Mouse (Mus musculus): ENCODE measurements around the gene Lrrc39.
"Not testable (repeated sequence)": the region's sequence is repeated elsewhere in the genome, so short reads cannot be mapped to it uniquely, and the experiment has no call there.

The Lrrc39 gene

DNA sequence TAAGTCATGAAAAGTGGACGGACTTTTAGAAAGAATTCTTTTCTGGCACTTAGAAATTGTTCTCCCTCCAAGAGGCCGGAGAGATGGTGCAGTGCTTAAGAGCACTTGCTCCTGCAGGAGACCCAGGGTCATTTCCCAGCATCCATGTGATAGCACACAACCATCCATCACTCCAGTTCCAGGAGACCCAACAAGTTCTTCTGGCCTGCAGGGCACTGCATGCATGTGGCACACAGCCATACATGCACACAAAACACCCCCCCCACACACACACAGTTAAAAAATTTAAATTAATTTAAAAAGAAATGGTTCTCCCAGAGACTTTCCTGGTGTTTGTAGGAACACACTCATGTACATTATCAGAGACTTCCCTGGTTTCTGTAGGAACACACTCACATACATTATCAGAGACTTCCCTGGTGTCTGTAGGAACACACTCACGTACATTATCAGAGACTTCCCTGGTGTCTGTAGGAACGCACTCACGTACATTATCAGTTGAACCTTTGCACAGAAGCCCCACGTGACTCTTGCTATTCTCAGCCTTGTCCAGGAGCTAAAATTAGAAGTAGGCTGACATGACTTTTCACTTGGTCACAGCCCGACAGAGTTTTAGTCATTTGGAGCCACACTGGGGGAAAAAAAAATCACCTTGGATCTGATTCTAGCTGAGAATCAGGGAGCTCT is at the start of gene Lrrc39:
TSS of gene Lrrc39 (plus strand) at position 566 of the 687 bp plus-strand sequence.
- no peak for DNase-seq (ENCODE audit: low spot score in 2 of 2)

DNA sequence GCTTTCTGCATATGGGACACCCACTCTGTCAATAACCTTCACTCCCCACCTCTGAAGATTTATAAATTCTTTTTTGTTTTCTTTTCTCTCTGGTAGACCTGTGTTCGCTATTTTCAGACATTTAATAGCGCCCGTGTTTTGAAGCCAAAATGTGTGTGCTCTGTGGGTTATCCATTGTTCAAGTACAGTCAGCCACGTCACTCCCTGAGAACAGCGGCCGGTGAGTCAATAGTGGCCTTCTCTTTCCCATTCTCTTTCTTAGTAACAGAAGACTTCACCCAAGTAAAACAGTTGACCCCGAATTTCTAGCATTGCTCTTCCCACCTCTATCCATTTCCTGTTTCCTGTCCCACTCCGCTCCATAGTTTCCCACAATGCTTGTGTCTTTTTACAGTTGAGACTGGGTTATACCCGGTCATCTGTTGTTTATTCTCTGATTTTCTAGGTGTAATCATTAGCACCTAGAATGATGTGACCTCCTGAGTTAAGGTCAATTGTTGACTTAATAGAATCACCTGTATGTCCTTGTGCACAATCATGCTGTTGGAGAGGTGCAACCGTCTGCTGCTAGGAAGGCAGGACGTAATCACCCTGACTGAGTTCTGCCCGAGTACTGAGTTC is 42.5 kb upstream of the Lrrc39 start:
- DNase-seq (ENCODE audit: low spot score in 2 of 2): no peak

DNA sequence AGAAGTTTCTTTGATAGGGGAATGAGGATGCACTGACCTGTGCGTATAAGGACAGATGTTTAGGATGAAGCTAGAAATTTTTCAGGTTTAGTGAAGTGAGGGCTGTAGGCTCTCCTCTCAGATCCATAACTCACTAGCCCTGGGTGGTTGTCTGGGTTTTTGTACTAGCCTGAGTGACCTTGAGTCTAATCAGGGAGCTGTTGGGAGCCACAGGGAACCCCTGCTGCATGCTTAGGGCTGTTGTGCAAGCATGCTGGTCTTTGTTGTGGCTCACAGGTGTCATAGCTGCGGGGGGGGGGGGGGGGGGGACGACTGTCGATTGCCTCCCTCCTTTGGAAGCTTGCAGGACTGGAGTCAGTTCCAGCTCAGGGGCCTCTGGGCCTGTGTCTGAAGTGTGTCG is 33.0 kb upstream of the Lrrc39 start:
- peak in 1 of 2 experiments; percentile 25 for DNase-seq (ENCODE audit: low spot score in 2 of 2)

DNA sequence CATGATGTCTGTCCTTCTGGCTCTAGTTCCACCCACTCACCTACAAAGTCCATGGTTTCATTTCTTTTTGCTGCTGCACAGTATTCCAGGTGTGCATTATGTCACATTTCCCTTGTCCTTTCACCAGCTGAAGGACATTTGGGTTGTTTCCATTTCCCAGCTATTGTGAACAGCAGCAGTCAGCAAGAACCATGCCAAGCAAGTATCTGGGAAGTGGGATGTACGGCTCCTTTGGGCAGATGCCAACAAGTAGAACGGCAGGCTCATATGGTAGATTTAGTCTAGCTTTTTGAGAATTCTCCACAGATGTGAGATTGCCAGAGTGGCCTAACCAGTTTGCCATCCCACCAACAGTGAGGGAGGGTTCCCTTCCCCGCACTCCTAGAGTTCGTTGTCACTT is 31.9 kb upstream of the Lrrc39 start:
- DNase-seq (ENCODE audit: low spot score in 2 of 2): peak in 1 of 2 experiments; percentile 30

DNA sequence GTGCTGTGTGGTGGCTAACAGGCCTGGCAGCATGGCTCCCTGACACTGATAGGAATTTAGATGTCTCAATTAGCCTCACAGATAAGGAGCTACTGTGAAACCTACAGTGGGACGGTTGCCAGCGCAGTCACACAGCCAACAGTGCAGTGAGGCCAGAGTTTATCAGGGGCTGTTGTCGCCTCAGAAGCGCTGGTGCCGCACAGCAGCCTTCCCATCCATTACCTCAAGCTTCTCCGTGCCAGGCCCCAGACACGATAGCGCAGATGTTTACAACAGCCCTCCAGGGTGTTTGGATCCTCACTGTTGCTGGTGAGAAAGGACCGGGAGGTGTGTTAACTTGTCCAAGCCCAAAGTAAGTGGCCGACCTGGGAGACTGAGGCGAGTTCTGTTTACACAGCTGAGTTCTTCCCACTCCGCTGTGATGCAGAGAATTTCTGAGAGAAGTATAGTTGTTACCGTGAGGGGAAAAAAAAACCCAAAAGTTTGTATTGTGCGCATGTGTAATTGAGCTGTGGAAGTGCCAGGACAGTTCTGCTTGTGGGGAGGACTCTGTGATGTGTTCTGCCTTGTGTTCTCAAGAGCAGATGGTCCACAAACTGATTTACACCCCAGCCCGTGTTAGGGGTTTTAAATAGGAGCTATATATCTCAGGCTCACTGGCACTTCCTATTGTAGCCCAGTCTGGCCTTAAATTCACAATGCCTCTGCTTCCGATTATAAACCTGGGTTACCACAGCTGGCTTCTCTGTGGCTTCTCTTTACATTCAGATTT is 26.2 kb upstream of the Lrrc39 start:
- no peak for DNase-seq (ENCODE audit: low spot score in 2 of 2)

DNA sequence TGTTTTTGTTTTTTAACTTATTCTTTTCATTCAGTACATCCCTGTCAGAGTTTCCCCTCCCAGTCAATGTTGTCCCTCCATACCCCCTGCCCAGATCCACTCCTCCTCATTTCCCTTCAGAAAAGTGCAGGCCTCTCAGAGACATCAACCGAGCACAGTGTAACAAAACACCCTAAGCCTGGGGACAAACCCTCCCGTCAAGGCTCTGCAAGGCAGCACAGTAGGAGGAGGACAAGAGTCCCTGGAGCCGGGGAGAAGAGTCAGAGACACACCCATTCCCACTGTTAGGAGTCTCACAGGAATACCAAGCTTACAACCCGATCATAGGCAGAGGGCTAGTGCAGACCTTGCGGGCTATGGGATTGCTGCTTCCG is 25.6 kb upstream of the Lrrc39 start:
- no peak for DNase-seq (ENCODE audit: low spot score in 2 of 2)

DNA sequence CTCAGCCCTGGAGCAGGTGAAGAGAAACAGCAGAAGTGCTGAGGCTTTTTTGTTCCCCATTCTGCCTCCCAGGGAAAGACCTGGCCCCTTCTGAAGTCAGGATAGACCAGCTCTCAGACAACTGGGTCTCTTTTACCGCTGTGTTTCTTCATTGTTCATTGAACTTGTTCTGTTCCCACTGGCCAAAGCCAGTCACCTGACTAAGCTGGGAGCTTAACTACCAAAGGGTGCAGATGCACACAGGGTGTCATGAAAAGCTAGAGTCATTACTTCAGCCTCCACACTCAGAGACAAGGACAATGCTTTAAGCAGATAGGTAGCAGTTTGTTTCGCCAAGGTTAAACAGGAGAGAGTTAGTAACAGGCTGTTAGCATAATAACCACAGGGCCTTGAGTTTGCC is 20.7 kb upstream of the Lrrc39 start:
- DNase-seq (ENCODE audit: low spot score in 2 of 2): no peak

DNA sequence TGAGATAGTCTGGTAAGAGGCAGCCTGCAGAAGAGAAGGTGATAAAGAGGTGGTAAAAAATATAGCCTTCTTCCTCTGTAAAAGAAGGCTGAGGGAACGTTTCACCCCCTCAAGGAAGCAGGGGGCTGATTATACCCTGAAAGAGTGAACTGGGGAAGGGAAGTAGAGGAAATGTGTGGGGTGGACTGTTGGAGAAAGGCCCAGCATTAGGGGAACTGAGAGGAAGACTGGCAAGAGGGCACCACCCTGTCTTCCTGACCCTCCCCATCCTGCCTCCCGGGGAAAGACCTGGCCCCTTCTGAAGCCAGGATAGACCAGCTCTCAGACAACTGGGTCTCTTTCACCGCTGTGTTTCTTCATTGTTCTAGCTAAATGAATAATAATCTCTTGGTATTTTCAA is 20.2 kb upstream of the Lrrc39 start:
- no peak for DNase-seq (ENCODE audit: low spot score in 2 of 2)

DNA sequence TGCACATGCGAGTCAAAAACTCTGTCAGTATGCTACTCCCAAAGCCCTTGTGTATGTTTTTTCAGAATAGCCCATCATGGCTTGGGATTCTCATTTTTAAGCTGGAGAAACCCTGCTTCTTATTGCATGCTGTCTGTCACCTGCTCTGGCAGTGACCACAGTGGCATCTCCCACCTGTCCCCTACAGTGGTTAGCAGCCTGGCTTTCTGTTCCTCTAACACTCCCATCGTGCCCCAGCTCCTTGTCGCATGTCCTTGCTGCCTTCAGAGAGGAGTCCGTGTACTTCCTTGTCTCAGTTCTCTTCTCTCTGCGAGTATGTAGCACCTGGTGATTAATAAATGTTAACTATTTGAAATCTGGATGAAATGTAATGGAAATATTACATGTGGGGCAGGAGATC is 15.3 kb upstream of the Lrrc39 start:
- no peak for DNase-seq (ENCODE audit: low spot score in 2 of 2)

DNA sequence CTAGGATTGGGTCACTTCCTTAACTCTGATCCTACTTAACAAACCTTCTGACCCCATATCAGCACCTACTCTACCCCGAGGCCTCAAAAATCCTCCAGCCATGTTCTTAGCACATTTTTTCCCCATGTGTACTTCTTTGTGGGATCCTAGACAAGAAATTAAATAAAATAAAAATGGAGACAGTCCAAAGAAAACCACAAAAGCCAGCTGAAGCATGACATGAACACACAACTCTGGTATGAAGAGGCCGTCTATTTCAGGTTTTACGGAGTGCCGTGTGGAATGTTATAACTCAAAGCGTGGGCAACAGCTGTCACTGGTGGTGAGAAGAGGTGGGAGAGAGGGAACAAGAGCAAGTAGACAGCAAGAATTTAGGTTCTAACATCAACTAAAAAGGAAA is 11.4 kb upstream of the Lrrc39 start:
- DNase-seq (ENCODE audit: low spot score in 2 of 2): no peak

DNA sequence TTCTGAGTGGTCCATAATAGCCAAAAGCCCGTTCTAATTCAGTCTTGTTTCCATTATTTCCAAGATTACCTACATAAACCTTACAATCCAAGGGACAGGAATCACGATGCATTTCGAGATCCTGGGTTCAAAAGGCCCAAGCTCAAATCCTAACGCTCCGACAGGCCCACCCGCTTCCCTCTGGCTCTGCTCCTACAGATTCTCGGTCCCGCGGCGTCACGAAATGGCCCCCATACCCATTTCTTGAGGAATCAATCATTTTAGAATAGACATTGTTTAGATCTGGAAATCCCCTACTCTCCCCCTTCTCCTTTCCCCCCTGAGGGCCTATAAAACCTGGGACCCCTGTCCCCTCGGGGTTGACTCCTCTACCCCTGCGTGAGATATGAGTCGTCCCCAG is 1.5 kb upstream of the Lrrc39 start:
- not testable (repeated sequence) for DNase-seq (ENCODE audit: low spot score in 2 of 2)

DNA sequence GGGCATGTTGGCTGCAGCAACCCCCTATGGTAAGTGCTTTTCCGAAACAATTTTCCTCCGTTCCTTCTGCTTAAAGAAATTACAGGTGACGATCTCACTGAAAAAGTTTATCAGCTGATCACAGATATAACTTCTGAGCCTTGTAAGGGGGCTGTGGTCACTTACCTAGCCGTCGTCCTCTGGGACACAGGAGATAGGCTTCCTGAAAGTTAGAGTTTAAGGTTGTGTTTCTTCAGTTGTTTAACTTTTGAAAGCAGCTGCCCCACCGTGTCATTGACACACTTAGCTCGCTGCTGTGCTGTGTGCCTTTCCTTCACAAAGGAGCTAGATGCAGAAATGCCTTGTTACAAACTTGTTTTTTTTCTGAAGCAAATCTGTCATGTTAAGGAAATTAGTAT is 321 bp downstream of the Lrrc39 start:
- no peak for DNase-seq (ENCODE audit: low spot score in 2 of 2)

DNA sequence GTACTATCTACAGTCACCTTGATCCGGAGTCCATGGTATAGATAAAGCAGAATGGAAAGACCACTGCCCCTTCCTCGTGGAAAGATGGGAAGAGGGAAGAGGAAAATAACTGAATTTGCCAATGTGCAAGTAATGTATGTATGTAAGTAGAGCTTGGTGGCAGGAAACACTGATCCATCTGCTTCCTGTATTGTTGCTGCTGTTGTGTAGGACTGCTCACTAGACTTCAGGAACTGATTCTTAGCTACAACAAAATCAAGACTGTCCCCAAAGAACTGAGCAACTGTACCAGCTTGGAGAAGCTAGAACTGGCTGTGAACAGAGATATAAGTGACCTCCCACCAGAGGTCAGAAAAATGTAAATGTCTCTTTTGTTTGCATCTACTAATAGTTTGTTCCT is 7.9 kb downstream of the Lrrc39 start:
- DNase-seq (ENCODE audit: low spot score in 2 of 2): no peak

DNA sequence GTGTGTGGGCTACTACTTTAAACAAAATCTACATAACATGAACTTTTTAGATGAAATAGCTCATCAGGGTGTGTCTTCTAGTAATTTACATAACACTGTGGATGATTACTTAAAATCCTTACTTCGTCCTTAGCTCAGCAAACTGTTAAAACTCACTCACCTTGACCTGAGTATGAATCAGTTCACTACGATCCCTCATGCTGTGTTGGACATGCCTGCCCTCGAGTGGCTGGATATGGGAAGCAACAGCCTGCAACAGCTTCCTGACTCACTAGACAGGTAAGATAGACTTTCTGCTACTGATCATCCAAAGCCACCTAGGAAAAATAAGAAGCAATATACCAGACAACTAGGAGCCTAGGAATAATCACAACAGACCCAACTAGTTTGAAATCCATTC is 14.5 kb downstream of the Lrrc39 start:
- no peak for DNase-seq (ENCODE audit: low spot score in 2 of 2)

DNA sequence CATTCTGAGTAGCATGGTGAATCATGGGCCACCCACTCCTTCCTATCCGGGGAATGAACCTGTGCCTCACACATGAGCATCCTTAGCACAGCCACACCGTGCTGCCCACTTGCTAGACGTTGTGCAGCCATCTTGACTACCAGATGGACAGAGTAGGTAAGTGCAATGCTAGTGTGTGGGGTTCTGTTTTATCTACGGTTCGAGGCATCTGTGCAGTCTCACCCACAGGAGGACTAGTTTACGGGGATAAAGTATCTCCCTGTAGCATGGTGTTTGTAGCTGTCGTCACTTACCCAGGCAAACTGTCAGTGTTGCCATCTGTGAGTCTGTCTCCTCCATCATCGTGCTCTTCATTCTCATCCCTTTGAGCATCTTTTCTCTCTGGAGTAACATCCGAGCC is 19.4 kb downstream of the Lrrc39 start:
- DNase-seq (ENCODE audit: low spot score in 2 of 2): no peak

DNA sequence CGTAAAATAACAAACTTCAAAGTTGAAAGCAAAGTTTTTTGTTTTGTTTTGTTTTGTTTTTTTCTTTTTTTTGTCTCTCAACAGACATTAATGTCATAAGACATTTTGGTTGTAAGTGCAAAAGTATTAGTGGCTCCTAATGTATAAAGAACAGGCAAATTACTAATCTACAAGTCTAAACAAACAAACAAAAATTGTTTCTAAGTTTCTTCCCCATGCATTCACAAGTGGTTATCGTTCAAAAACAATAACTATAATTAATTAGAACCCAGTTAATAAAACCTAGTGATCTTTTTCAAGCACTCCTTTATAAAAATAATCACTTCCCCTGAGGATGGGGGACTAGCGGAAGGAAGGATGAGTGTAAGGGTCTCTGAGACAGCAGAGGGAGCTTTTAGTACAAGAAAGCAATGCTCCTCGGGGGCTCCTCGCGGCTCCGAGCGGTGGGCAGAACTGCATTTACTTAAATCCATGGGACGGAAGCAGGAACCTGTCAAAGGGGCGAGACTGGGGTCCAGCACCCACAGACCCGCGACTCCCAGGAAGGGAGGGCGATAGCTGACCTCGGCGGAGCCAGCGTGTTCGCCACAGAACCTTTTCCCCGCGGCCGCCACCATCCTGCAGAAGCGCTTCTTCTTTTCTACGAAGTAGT is 31.4 kb downstream of the Lrrc39 start:
- peak in 1 of 2 experiments; percentile 62 for DNase-seq (ENCODE audit: low spot score in 2 of 2)

DNA sequence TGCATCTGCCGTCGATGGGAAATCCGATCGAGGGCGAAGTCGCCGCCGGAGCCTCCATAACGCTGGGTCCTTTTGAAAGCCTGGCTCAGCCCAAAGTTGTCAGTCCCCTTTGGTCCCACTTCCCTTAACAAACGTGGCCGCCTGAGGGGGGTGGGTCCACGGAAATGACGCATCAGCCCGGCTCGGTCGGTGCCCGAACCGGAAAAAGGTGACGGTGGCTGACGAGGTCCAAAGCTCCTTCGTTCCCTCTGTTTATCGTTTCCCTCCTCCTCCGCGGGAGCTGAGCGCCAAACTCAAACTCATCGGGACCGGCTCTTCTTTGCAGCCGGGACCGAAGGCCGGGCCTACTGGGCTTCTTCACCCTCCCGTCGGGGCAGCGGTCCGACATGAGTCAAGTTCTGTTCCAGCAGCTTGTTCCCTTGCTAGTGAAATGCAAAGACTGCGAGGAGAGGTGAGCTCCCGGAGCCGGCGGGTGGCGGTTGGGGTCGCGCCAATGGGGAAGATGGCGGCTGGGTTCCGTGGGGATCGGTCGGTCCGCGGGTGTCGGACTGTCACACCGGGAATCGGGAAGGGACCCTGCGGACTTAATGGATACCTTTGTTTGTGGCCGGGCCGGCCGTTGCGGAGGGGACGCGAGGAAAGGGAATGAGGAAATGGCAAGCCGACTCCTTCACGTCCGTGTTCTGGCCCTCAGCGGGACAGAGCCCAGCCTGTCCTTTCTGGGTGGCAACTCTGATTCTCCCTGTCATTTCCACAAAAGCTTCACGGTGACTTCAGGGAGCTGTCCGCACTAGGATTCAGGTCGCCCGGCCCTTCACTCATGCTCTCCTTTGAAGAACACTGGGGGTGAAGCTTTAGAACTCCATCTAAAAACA is 32.2 kb downstream of the Lrrc39 start, which contains the start of gene Sass6:
TSS of gene Sass6 (plus strand) at position 255 of the 875 bp plus-strand sequence.
- peak; percentile 95 to 99 for DNase-seq (ENCODE audit: low spot score in 2 of 2)

DNA sequence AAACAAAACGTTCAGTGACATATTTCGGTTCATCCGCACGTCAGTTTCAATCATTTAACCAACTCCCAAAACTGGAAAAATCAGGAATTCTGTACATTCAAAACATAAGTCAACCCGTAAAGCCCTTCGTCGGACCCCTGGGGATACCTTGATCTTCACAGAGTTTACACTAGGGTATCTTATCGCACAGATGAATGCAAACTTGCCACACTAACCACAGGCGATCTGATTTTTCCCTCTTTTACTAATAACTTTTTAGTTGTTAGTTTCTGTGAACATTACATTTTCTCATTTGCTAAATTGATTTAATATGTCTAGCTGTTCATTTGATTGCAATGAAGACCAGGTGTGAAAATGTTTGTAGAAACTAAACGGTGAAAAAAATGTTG is 32.8 kb downstream of the Lrrc39 start:
- DNase-seq (ENCODE audit: low spot score in 2 of 2): no peak

DNA sequence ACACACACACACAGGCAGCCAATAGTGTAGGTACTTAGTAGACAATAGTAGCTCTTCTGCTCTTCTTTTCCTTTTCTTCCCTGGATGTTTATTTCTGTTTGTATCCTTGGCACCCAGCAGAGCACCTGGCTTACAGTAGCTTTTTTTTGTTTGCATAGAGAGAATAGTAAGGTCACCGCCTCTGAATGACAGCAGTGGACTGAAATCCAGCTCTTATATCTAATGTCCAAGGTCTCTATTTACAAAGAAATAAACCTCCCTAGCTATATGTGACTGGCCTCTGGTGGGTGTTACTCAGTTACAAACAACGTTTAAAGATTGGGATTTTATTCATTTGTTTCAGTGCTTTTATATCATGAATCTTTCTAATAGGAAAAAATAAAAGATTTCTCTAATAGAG is 36.9 kb downstream of the Lrrc39 start:
- DNase-seq (ENCODE audit: low spot score in 2 of 2): no peak

DNA sequence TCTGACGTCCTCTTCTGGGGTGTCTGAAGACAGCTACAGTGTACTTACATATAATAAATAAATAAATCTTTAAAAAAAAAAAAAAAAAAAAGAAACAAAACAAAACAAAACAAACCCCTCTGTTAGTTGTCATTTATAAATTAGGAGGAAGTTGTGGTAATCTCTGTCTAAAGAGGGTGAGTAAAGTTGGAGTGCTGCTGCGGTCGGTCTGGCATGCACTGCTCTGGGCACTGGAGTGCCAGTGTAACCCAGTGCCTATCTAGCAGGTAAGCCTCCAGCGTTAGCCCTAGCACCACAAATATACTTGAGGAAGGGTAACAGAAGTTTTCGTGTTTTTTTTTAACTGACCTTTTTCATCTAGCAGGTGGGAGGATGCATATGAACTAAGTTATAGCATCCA is 38.2 kb downstream of the Lrrc39 start:
- DNase-seq (ENCODE audit: low spot score in 2 of 2): no peak

DNA sequence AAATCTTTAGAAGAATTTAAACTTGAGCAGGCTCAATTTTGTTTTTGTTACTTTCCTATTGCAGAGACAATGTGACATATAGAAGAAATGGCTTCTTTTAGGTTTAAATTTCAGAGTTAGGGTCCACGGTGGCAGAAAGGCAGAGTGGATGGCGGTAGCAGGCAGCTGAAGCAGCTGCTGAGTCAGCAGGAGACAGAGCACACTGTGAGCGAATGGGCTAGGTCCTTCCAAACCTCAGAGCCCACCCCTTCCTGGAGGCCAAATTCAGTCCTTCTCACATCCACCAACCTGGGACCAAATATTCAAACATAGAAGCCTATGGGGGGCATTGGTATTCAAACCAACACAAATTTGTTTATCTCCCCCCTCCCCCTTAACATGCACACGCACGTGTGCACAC is 39.0 kb downstream of the Lrrc39 start:
- DNase-seq (ENCODE audit: low spot score in 2 of 2): no peak

DNA sequence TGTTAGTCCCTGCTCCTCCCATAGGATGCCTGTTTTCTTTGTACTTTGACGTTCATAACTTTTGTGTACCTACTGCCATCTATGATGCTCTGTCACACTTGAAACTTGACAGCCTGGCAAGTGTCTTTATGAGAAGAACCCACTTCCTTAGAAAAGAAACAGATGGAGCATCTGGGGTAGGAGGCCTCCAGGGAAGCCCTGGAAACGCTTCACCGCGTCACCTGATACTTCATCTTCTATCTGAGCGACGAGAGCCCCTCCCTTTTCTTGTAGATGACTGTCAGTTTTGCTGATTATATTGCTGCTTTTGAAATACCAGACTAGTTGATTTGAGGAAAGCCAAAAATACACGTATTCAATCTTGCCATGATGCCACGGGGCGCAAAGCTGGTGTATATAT is 41.8 kb downstream of the Lrrc39 start:
- DNase-seq (ENCODE audit: low spot score in 2 of 2): no peak

Measured in urinary bladder, postnatal 4 days (tissue).